In the genomic region with DNA sequence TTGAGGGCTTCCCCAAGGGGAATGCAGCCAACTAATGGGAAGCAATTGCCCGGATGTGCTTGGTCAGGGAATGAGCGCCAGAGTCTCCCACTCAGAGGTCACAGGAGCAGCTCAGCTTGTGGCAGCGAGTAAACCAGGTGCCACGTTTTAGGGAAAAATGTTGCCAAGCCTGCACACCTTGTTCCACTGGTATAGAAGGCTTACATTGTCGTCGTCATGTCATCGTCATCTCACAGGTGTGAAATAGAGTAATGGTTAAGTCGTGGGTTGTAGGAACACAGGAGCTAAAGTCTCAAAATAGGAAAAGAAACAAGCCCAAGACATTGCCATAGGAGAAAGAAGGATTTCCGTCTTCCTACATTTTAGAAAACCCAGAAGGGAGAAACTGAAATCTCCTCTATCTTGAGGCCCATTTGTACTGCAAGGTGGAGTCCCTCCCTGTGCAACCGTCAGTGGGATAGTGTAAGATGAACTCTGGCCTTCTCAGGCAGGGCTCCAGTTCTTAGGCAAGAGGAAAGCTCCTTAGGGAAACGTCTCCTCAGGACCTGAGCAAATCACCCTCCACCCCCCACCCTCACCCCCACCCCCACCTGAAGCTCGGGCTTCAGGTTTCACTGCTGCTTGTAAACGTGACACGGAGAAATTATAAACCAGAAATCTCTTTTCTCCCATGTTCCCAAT, we compare ENCODE assay signal across 7 mouse cellular contexts.
DNase-seq lines count a peak whose midpoint lies in the region; ATAC-seq lines count a peak whose summit lies in the region.

No protein-coding gene starts in this region.

- H3K27ac ChIP-seq in embryonic facial prominence, embryonic 15.5 days (replicated peaks), result no peak overlapping the region
- H3K27ac ChIP-seq in intestine, embryonic 16.5 days (ENCODE audit: low read length), result peak overlapping the region; percentile 95
- H3K27ac ChIP-seq in neural tube, embryonic 15.5 days (replicated peaks), result peak overlapping the region; percentile 93

- WGBS in embryonic facial prominence, embryonic 15.5 days, result 37% methylated on average over 14 of the region's 14 CpGs
- 34% methylated on average over 14 of the region's 14 CpGs for WGBS in intestine, embryonic 16.5 days
- 41% methylated on average over 14 of the region's 14 CpGs for WGBS in neural tube, embryonic 15.5 days

- H3K4me3 ChIP-seq in embryonic facial prominence, embryonic 15.5 days (replicated peaks), result peak overlapping the region; percentile 27
- peak overlapping the region; percentile 43 for H3K4me3 ChIP-seq in intestine, embryonic 16.5 days (ENCODE audit: low read length)
- H3K4me3 ChIP-seq in neural tube, embryonic 15.5 days (replicated peaks), result peak overlapping the region; percentile 45

- ATAC-seq in embryonic facial prominence, embryonic 15.5 days (ENCODE audit: insufficient number of reproducible peaks, low FRiP score, low TSS enrichment, low read depth), result no peak
- ATAC-seq in intestine, embryonic 16.5 days, result peak; percentile 90
- peak; percentile 39; the same call in 1 of the 2 replicates for ATAC-seq in neural tube, embryonic 15.5 days (ENCODE audit: low FRiP score)
- no peak for ATAC-seq in monocyte, adult 5-6 weeks (replicated peaks; ENCODE audit: insufficient number of reproducible peaks, low FRiP score, low TSS enrichment, poor library complexity, severe bottlenecking)

- no peaks in the 10 kb centered on the region for H3K27me3 ChIP-seq in embryonic facial prominence, embryonic 15.5 days
- H3K27me3 ChIP-seq in intestine, embryonic 16.5 days (replicated peaks; ENCODE audit: control insufficient read depth, insufficient read depth, low read length), result no peaks in the 10 kb centered on the region
- H3K27me3 ChIP-seq in neural tube, embryonic 15.5 days (replicated peaks), result no peaks in the 10 kb centered on the region

- no peak overlapping the region for H3K9ac ChIP-seq in embryonic facial prominence, embryonic 15.5 days
- H3K9ac ChIP-seq in intestine, embryonic 16.5 days (ENCODE audit: low read depth, low read length), result peak overlapping the region; percentile 60; the same call in 1 of the 2 replicates
- H3K9ac ChIP-seq in neural tube, embryonic 15.5 days (replicated peaks), result peak overlapping the region; percentile 43

- peaks cover 20% of the 10 kb centered on the region for H3K4me1 ChIP-seq in embryonic facial prominence, embryonic 15.5 days
- H3K4me1 ChIP-seq in intestine, embryonic 16.5 days (ENCODE audit: control insufficient read depth, insufficient read depth, low read length), result peaks cover 8% of the 10 kb centered on the region
- H3K4me1 ChIP-seq in neural tube, embryonic 15.5 days, result peaks cover 27% of the 10 kb centered on the region

- H3K9me3 ChIP-seq in embryonic facial prominence, embryonic 15.5 days (replicated peaks), result no peaks in the 10 kb centered on the region
- H3K9me3 ChIP-seq in intestine, embryonic 16.5 days (ENCODE audit: control insufficient read depth, low read length), result no peaks in the 10 kb centered on the region
- H3K9me3 ChIP-seq in neural tube, embryonic 15.5 days (replicated peaks), result no peaks in the 10 kb centered on the region

- DNase-seq in kidney, postnatal 14 days, result peak; percentile 21
- no peak for DNase-seq in kidney, adult 11 months
- no peak for DNase-seq in right cerebral cortex, adult 18-20 months

- H3K36me3 ChIP-seq in embryonic facial prominence, embryonic 15.5 days, result peaks cover 11% of the 10 kb centered on the region; the same call in 1 of the 2 replicates
- peaks cover 4% of the 10 kb centered on the region; the same call in 1 of the 2 replicates for H3K36me3 ChIP-seq in intestine, embryonic 16.5 days (ENCODE audit: control insufficient read depth, insufficient read depth, low read length)
- no peaks in the 10 kb centered on the region for H3K36me3 ChIP-seq in neural tube, embryonic 15.5 days

- H3K4me2 ChIP-seq in embryonic facial prominence, embryonic 15.5 days (replicated peaks), result peak overlapping the region; percentile 51
- H3K4me2 ChIP-seq in intestine, embryonic 16.5 days (ENCODE audit: low read depth, low read length), result peak overlapping the region; percentile 66
- H3K4me2 ChIP-seq in neural tube, embryonic 15.5 days, result peak overlapping the region; percentile 63

Comparison
In these comparisons a context has a peak if more than half of its experiments do, and no peak if none do; other contexts are left out.
1. ATAC-seq: peak in intestine, embryonic 16.5 days (single experiment) and neural tube, embryonic 15.5 days (single experiment); none in embryonic facial prominence, embryonic 15.5 days (single experiment) and monocyte, adult 5-6 weeks (single experiment).
2. Peak in every context shown above with its lines, with median percentiles within 50 percentile points of each other: H3K4me2 ChIP-seq and H3K4me3 ChIP-seq.